Mouse (Mus musculus) R1 (cell line): Measurements from ENCODE around the gene Tent4b.

Experiments
- DNase-seq: peaks from one replicate; pipeline ENCODE4 v3.0.0-alpha.2; 2018; ENCODE audit warnings: low read depth, low spot score

The Tent4b gene

GRCm38 (mm10) chr8:88301589-88302437 lies 102.8 kb downstream of the Tent4b start:
- DNase-seq: no peak

- no peak for DNase-seq
These were observed 106.8 kb downstream of the Tent4b start for GRCm38 (mm10) chr8:88305814-88306213.

DNA sequence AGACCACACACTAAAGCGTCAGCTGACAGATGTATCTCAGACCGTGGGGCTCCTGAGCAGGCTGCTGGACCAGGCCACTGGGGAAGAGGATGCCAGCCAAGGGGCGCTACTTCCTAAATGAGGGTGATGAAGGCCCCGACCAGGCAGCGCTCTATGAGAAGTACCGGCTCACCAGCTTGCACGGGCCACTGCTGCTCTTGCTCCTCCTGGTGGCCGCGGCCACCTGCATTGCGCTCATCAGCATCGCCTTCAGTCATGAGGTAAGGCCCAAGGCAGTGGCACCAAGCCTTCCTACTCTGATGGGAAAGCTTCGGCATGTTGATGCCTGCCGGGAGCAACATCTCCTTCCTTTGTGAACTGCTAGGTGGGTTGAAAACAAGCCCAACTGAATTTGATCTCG lies 107.5 kb downstream of the Tent4b start:
- DNase-seq: peak; percentile 49

DNA sequence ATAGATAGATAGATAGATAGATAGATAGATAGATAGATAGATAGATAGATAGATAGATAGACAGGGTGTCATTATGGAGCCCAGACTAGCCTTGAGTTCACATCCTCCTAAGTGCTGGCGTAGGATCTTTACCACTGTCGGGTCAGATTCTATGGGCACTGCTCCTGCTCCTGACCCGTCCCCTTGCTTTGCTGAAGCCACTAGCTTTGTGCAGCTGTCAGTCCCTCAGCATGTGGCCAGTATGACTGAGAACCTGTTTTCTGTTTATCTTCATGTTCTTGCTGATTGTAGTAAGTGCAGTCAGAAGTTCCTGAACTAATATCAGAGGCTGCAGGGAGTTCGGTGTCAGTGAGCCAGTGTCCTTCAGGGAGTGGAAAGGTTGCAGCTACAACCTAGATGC lies 108.7 kb downstream of the Tent4b start:
- DNase-seq: no peak
